Mouse (Mus musculus) midbrain, postnatal 0 days (tissue): ENCODE measurements at regions not wholly inside any gene's neighbourhood (a gene's known extent, or its start where the extent isn't known, plus 50 kb on each side); places are given as distances from the start of the nearest gene placed in this dataset.

Experiments
- ATAC-seq: fragments of 200-750 bp; cut with Nextera tagmentation; 2 replicates; pipeline ENCODE4 v1.8.0; 2017; ENCODE audit warnings: moderate number of reproducible peaks, mild to moderate bottlenecking, moderate TSS enrichment, moderate library complexity; ENCODE audit not compliant: low FRiP score
- DNase-seq: peaks from one replicate; pipeline ENCODE4 v3.0.0-alpha.2; 2015; ENCODE audit warnings: low spot score
- H3K27ac ChIP-seq: fragments of 300-500 bp; sonication (generic); 2 replicates; pipeline ENCODE4 v1.5.1; 2014; ENCODE audit warnings: low read depth, mild to moderate bottlenecking, low read length, mixed read lengths
- H3K27me3 ChIP-seq: fragments of 300-500 bp; sonication (generic); 2 replicates; pipeline ENCODE4 v1.6.1; 2014; ENCODE audit warnings: low read length, control low read depth, mixed read lengths; ENCODE audit not compliant: insufficient read depth
- H3K36me3 ChIP-seq: fragments of 300-500 bp; sonication (generic); 2 replicates; pipeline ENCODE4 v1.6.1; 2014; ENCODE audit warnings: low read length, control low read depth, mixed read lengths; ENCODE audit not compliant: insufficient read depth
- H3K4me1 ChIP-seq: fragments of 300-500 bp; sonication (generic); 2 replicates; pipeline ENCODE4 v1.6.1; 2014; ENCODE audit warnings: mild to moderate bottlenecking, control low read depth, antibody characterized with exemption, low read length, mixed read lengths; ENCODE audit not compliant: insufficient read depth
- H3K4me2 ChIP-seq: fragments of 300-500 bp; sonication (generic); 2 replicates; pipeline ENCODE4 v1.6.1; 2014; ENCODE audit warnings: low read depth, mild to moderate bottlenecking, low read length, mixed read lengths; ENCODE audit not compliant: poor library complexity, severe bottlenecking
- H3K4me3 ChIP-seq: fragments of 300-500 bp; sonication (generic); 2 replicates; pipeline ENCODE4 v1.5.1; 2014; ENCODE audit warnings: low read depth, mild to moderate bottlenecking, low read length, moderate library complexity
- H3K9ac ChIP-seq: fragments of 300-500 bp; sonication (generic); replicated peaks from 2 replicates; pipeline ENCODE4 v1.6.1; 2014; ENCODE audit warnings: mild to moderate bottlenecking, low read length, moderate library complexity, mixed read lengths; ENCODE audit not compliant: poor library complexity, severe bottlenecking
- H3K9me3 ChIP-seq: fragments of 300-500 bp; sonication (generic); 2 replicates; pipeline ENCODE4 v1.6.1; 2016; ENCODE audit warnings: low read length, control low read depth
- CTCF ChIP-seq: IDR thresholded peaks from 2 replicates; pipeline ENCODE4 v1.5.1; 2016; ENCODE audit warnings: antibody characterized with exemption, mild to moderate bottlenecking
- WGBS: fragments of 180-500 bp; shearing (Covaris S2); extraction: QIAGEN DNeasy Blood & Tissue Kit; methylation state at CpG from one replicate; pipeline ENCODE4 v1.1.7; 2014; 5-methylcytosine and 5-hydroxymethylcytosine counted together

DNA sequence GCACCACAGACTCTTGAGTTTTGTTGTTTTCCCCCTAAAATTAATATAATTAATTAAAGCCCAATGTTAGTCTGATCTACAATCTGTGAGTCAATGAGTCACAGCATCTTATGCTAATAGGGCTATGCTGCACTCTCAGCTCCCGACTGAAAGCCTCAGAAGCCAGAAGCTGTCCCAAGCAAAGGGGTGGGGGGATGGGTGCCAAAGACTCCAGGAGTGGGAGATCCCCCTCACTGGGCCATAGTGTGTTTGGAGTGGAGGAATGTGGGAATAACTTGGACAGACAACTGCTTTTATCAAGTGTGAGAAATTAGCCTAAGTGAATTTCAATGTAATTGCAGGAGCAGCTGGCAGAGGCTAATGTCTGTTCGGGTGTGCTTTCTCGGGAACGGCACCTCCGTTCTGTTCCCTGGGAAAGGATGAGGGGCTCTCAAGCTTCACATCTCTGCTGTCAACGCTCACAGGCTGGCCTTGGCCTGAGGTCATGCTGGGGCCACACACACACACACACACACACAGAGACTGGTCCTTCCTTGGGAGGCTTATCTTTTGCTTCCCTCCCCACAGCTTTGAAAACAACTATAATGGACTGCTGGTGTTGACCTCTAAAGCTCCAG lies 124.2 kb upstream of the 1700016C15Rik start:
- DNase-seq (no peak), ATAC-seq (no peak)
- no peak overlapping the region for H3K4me3 ChIP-seq
- TF ChIP-seq CTCF: no peak
- no peaks in the 10 kb centered on the region for H3K36me3 ChIP-seq
- no peaks in the 10 kb centered on the region for H3K9me3 ChIP-seq
- H3K9ac ChIP-seq: no peak overlapping the region
- H3K4me2 ChIP-seq: no peak overlapping the region
- H3K27me3 ChIP-seq: no peaks in the 10 kb centered on the region
- 28% methylated on average over 6 of the region's 6 CpGs for WGBS
- no peak overlapping the region for H3K27ac ChIP-seq
- H3K4me1 ChIP-seq: no peaks in the 10 kb centered on the region

GRCm38 (mm10) chr1:177607565-177607964 lies 122.0 kb upstream of the 1700016C15Rik start:
- no peak overlapping the region for H3K9ac ChIP-seq
- no peak for TF ChIP-seq CTCF
- no peaks in the 10 kb centered on the region for H3K4me1 ChIP-seq
- WGBS: 70% methylated on average over 2 of the region's 2 CpGs
- no peaks in the 10 kb centered on the region for H3K27me3 ChIP-seq
- no peak overlapping the region for H3K4me2 ChIP-seq
- no peaks in the 10 kb centered on the region for H3K9me3 ChIP-seq
- DNase-seq: no peak
- ATAC-seq: no peak
- H3K27ac ChIP-seq: no peak overlapping the region
- H3K4me3 ChIP-seq: no peak overlapping the region
- H3K36me3 ChIP-seq: no peaks in the 10 kb centered on the region

- no peaks in the 10 kb centered on the region for H3K9me3 ChIP-seq
- 86% methylated on average over 18 of the region's 18 CpGs for WGBS
- no peaks in the 10 kb centered on the region for H3K4me1 ChIP-seq
- no peaks in the 10 kb centered on the region for H3K36me3 ChIP-seq
- H3K4me2 ChIP-seq: no peak overlapping the region
- H3K27me3 ChIP-seq: no peaks in the 10 kb centered on the region
- H3K27ac ChIP-seq: no peak overlapping the region
- DNase-seq (peak; percentile 43), ATAC-seq (no peak)
- no peak for TF ChIP-seq CTCF
- H3K4me3 ChIP-seq: no peak overlapping the region
- H3K9ac ChIP-seq: no peak overlapping the region
These were observed 121.0 kb upstream of the 1700016C15Rik start for GRCm38 (mm10) chr1:177608551-177609020.

DNA sequence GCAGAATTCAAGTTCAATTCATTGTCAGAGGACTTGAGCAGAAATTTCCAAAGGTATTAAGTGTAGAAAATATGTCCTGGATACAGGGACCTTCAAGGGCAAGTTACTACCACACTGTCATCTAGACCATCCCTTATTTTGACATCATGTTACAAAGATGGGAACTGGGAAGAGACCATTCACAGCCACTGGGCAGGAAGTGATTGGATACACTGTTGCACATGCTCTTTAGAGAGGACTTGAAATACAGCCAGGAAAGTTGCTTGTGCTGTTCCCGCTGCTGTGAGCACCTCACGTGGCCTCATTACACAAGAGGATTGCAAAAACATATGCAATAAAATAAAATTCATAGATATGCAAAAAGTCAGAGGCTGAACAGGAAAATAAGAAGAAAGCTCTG lies 120.4 kb upstream of the 1700016C15Rik start:
- 80% methylated on average over 2 of the region's 2 CpGs for WGBS

DNA sequence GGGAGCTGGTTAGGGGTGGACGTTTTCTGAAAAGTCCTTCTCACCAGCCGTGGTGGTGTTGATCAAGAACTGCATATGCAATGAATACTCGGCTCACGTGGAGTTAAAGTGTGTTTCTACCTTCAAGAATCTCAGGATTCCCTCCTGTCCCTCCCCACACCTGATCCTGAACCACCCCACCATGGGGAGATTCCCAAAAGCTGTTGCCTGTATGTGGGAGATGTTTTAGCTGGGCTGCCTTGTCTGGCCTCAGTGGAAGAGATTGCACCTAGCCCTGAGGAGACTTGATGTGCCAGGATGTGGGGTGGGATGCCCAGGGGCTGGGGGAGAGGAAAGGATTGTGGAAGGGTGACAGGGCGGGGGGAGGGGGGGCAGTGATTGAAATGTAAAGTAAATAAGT lies 119.9 kb upstream of the 1700016C15Rik start:
- no peak overlapping the region for H3K9ac ChIP-seq
- no peak overlapping the region for H3K4me3 ChIP-seq
- no peaks in the 10 kb centered on the region for H3K9me3 ChIP-seq
- no peaks in the 10 kb centered on the region for H3K36me3 ChIP-seq
- no peak for TF ChIP-seq CTCF
- DNase-seq (no peak), ATAC-seq (no peak)
- H3K4me1 ChIP-seq: no peaks in the 10 kb centered on the region
- no peaks in the 10 kb centered on the region for H3K27me3 ChIP-seq
- H3K27ac ChIP-seq: no peak overlapping the region
- no peak overlapping the region for H3K4me2 ChIP-seq
- 73% methylated on average over 5 of the region's 5 CpGs for WGBS

More for the DNA sequence above, 120.4 kb upstream of the 1700016C15Rik start:
- DNase-seq (no peak), ATAC-seq (no peak)
- H3K27me3 ChIP-seq: no peaks in the 10 kb centered on the region
- no peaks in the 10 kb centered on the region for H3K4me1 ChIP-seq
- no peak overlapping the region for H3K4me3 ChIP-seq
- no peaks in the 10 kb centered on the region for H3K36me3 ChIP-seq
- TF ChIP-seq CTCF: no peak
- H3K9me3 ChIP-seq: no peaks in the 10 kb centered on the region
- H3K27ac ChIP-seq: no peak overlapping the region
- no peak overlapping the region for H3K9ac ChIP-seq
- no peak overlapping the region for H3K4me2 ChIP-seq

DNA sequence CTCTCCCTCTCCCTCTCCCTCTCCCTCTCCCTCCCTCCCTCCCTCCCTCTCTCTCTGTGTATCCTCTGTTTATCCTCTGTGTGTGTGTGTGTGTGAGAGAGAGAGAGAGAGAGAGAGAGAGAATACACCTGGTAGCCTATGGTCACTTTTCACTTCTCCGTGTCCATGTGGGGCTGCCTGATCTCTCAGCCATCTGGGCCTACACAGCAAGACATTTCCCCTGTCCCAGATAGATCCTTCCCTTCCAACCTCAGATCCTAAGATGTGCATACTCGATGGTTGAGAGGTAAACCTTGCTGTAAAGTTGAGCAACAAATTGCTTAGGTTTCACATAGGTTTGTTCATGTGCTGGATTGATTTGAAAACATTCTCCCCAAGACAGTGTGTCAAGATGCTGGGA lies 119.5 kb upstream of the 1700016C15Rik start:
- H3K27ac ChIP-seq: no peak overlapping the region
- H3K9ac ChIP-seq: no peak overlapping the region
- no peaks in the 10 kb centered on the region for H3K27me3 ChIP-seq
- H3K4me2 ChIP-seq: no peak overlapping the region
- H3K36me3 ChIP-seq: no peaks in the 10 kb centered on the region
- no peaks in the 10 kb centered on the region for H3K9me3 ChIP-seq
- no peaks in the 10 kb centered on the region for H3K4me1 ChIP-seq
- 80% methylated on average over 2 of the region's 2 CpGs for WGBS
- ATAC-seq: no peak
- no peak overlapping the region for H3K4me3 ChIP-seq
- TF ChIP-seq CTCF: no peak
- DNase-seq: no peak
